25 mouse cellular contexts compared by ENCODE assay signal in the genomic region with DNA sequence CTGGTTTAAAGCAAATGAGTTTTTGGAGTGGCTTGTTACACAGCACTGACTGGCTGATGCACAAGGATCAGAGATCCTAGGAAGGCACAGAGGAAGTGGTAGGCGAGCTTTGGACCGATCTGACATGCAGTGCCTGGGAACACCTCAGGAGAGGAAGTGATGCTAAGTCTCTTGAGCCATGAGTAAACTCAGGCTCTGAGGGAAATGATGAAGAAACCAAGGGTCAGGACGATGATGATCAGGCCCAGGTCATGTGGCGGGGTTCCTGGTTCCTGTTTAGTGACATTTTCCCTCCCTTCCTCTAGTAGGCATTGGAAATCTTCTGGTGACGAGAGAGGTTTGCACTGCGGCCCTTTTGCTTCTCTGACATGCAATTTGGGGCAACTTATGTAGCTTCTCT.
DNase-seq lines count a peak whose midpoint lies in the region; ATAC-seq and TF ChIP-seq lines count a peak whose summit lies in the region.
"Had no signal": no experiment of that assay in that cellular context is flagged by ENCODE, and none has a peak within 500 bp of the region (broad histone marks: within the 10 kb centered on the region; RNA-seq: fewer than 3 reads in every experiment).

No protein-coding gene starts in this region.

- H3K36me3 ChIP-seq in liver, postnatal 0 days (replicated peaks; ENCODE audit: insufficient read depth, low read length): no peaks in the 10 kb centered on the region
- H3K36me3 ChIP-seq in liver, embryonic 12.5 days: no peaks in the 10 kb centered on the region
- H3K36me3 ChIP-seq in macrophage (ENCODE audit: inconsistent target): no peaks in the 10 kb centered on the region
- H3K36me3 ChIP-seq in hindbrain, embryonic 11.5 days (ENCODE audit: control insufficient read depth, insufficient read depth, low read length): no peaks in the 10 kb centered on the region
- H3K36me3 ChIP-seq: forebrain, embryonic 12.5 days; heart, embryonic 12.5 days; hindbrain, embryonic 10.5 days; liver, embryonic 15.5 days had no signal

- ATAC-seq in liver, postnatal 0 days: peak; percentile 20; the same call in 1 of the 2 replicates
- no peak for ATAC-seq in liver, embryonic 12.5 days
- peak; percentile 79 for ATAC-seq in neutrophil, adult 5-6 weeks (ENCODE audit: extremely low read depth, insufficient number of reproducible peaks, low FRiP score, poor library complexity, severe bottlenecking)
- ATAC-seq in hindbrain, embryonic 11.5 days (ENCODE audit: low FRiP score): no peak
- ATAC-seq: CD4-positive, CD25-positive, alpha-beta regulatory T cell, adult 4 months; hindbrain, embryonic 16.5 days had no signal

- no peaks in the 10 kb centered on the region for H3K9me3 ChIP-seq in liver, postnatal 0 days (ENCODE audit: low read length)
- H3K9me3 ChIP-seq in liver, embryonic 12.5 days (replicated peaks): no peaks in the 10 kb centered on the region
- H3K9me3 ChIP-seq in hindbrain, embryonic 11.5 days (ENCODE audit: control insufficient read depth, low read length): no peaks in the 10 kb centered on the region
- H3K9me3 ChIP-seq: forebrain, embryonic 12.5 days; hindbrain, embryonic 10.5 days; liver, embryonic 15.5 days had no signal

- no peak for TF ChIP-seq CTCF in liver, postnatal 0 days (IDR thresholded peaks at IDR 0.05; ENCODE audit: low read depth)
- TF ChIP-seq CTCF in bone marrow macrophage, adult 2 months (IDR thresholded peaks at IDR 0.05; ENCODE audit: low read depth, low read length): no peak

- no peak overlapping the region for H3K4me2 ChIP-seq in liver, postnatal 0 days (ENCODE audit: low read depth, low read length)
- H3K4me2 ChIP-seq in liver, embryonic 12.5 days: no peak overlapping the region
- H3K4me2 ChIP-seq in hindbrain, embryonic 11.5 days (replicated peaks; ENCODE audit: low read depth, low read length): no peak overlapping the region
- H3K4me2 ChIP-seq: forebrain, embryonic 12.5 days; heart, embryonic 12.5 days; liver, embryonic 15.5 days had no signal

- TF ChIP-seq POLR2A in bone marrow macrophage, adult 2 months (IDR thresholded peaks at IDR 0.05; ENCODE audit: borderline replicate concordance, low read depth, low read length): no peak

- H3K27me3 ChIP-seq in liver, postnatal 0 days (ENCODE audit: insufficient read depth, low read length): no peaks in the 10 kb centered on the region
- H3K27me3 ChIP-seq in liver, embryonic 12.5 days (replicated peaks): no peaks in the 10 kb centered on the region
- H3K27me3 ChIP-seq in hindbrain, embryonic 11.5 days (ENCODE audit: control insufficient read depth, insufficient read depth, low read length): no peaks in the 10 kb centered on the region
- H3K27me3 ChIP-seq: forebrain, embryonic 12.5 days; heart, embryonic 12.5 days; liver, embryonic 15.5 days had no signal

- H3K79me2 ChIP-seq in macrophage (ENCODE audit: inconsistent target): no peaks in the 10 kb centered on the region

- TF ChIP-seq EP300 in liver, postnatal 0 days (IDR thresholded peaks at IDR 0.05; ENCODE audit: low read depth): no peak

- H3K9ac ChIP-seq in liver, postnatal 0 days (replicated peaks): no peak overlapping the region
- no peak overlapping the region for H3K9ac ChIP-seq in liver, embryonic 12.5 days
- H3K9ac ChIP-seq in hindbrain, embryonic 11.5 days (ENCODE audit: low read depth, low read length): no peak overlapping the region
- H3K9ac ChIP-seq: forebrain, embryonic 12.5 days; heart, embryonic 12.5 days; liver, embryonic 15.5 days had no signal

- WGBS in liver, postnatal 0 days (ENCODE audit: insufficient replicate concordance): 63% methylated on average over 6 of the region's 6 CpGs
- WGBS in liver, embryonic 12.5 days (ENCODE audit: insufficient replicate concordance): 54% methylated on average over 6 of the region's 6 CpGs
- 23% methylated on average over 6 of the region's 6 CpGs for WGBS in macrophage (ENCODE audit: missing documents)
- WGBS in hindbrain, embryonic 11.5 days: 90% methylated on average over 6 of the region's 6 CpGs

- no peak overlapping the region for H3K4me3 ChIP-seq in liver, postnatal 0 days (ENCODE audit: low read depth, low read length)
- H3K4me3 ChIP-seq in liver, embryonic 12.5 days: no peak overlapping the region
- H3K4me3 ChIP-seq in bone marrow macrophage, adult 2 months (ENCODE audit: insufficient read depth, low read length): no peak overlapping the region
- H3K4me3 ChIP-seq in macrophage (ENCODE audit: inconsistent target): no peak overlapping the region
- H3K4me3 ChIP-seq in hindbrain, embryonic 11.5 days (ENCODE audit: low read depth, low read length): no peak overlapping the region
- H3K4me3 ChIP-seq: forebrain, embryonic 12.5 days; heart, adult 2 months; heart, embryonic 12.5 days; hindbrain, embryonic 10.5 days; liver, embryonic 15.5 days had no signal

- no peak overlapping the region for H3K27ac ChIP-seq in liver, postnatal 0 days (ENCODE audit: low read depth)
- H3K27ac ChIP-seq in liver, embryonic 12.5 days: no peak overlapping the region
- H3K27ac ChIP-seq in bone marrow macrophage, adult 2 months (ENCODE audit: insufficient read depth, low read depth, low read length): 0 out of 2 replicates have a peak overlapping the region, but pooled peaks have one; percentile 4
- peak overlapping the region; percentile 31 for H3K27ac ChIP-seq in macrophage
- H3K27ac ChIP-seq in hindbrain, embryonic 11.5 days (ENCODE audit: low read depth, low read length): no peak overlapping the region
- H3K27ac ChIP-seq: forebrain, embryonic 12.5 days; heart, adult 2 months; hindbrain, embryonic 10.5 days; liver, embryonic 15.5 days had no signal

- H3K4me1 ChIP-seq in liver, postnatal 0 days (ENCODE audit: insufficient read depth): peaks cover 3% of the 10 kb centered on the region
- H3K4me1 ChIP-seq in liver, embryonic 12.5 days: no peaks in the 10 kb centered on the region
- peaks cover 34% of the 10 kb centered on the region for H3K4me1 ChIP-seq in bone marrow macrophage, adult 2 months (ENCODE audit: control insufficient read depth, insufficient read depth, low read length)
- no peaks in the 10 kb centered on the region for H3K4me1 ChIP-seq in hindbrain, embryonic 11.5 days (replicated peaks; ENCODE audit: control insufficient read depth, insufficient read depth, low read length)
- H3K4me1 ChIP-seq: forebrain, embryonic 12.5 days; hindbrain, embryonic 10.5 days had no signal

- no peak for DNase-seq in liver, postnatal 0 days
- DNase-seq in kidney, adult 9 months: no peak
- no peak for DNase-seq in hindbrain, embryonic 11.5 days (ENCODE audit: low spot score)
- DNase-seq: adrenal gland, postnatal 14 days; cerebellum, adult 11-12 months; cerebellum, adult 9-11 months; gastrocnemius, postnatal 10 days; heart, adult 2 months; kidney, adult 18-20 months; kidney, postnatal 4 days; left cerebral cortex, postnatal 4 days; midbrain, embryonic 14.5 days; right cerebral cortex, adult 18-20 months; spleen, adult 18-20 months; thymus, postnatal 36 days had no signal

Comparison
In these comparisons a context has a peak if more than half of its experiments do, and no peak if none do; other contexts are left out.
1. ATAC-seq: peak in liver, postnatal 0 days (single experiment) and neutrophil, adult 5-6 weeks (single experiment); none in liver, embryonic 12.5 days (single experiment) and hindbrain, embryonic 11.5 days (single experiment).
2. H3K27ac ChIP-seq: peak in bone marrow macrophage, adult 2 months (single experiment) and macrophage (single experiment); none in liver, postnatal 0 days (single experiment), liver, embryonic 12.5 days (single experiment) and hindbrain, embryonic 11.5 days (single experiment).